ENCODE assay signal across 20 mouse cellular contexts in the genomic region with DNA sequence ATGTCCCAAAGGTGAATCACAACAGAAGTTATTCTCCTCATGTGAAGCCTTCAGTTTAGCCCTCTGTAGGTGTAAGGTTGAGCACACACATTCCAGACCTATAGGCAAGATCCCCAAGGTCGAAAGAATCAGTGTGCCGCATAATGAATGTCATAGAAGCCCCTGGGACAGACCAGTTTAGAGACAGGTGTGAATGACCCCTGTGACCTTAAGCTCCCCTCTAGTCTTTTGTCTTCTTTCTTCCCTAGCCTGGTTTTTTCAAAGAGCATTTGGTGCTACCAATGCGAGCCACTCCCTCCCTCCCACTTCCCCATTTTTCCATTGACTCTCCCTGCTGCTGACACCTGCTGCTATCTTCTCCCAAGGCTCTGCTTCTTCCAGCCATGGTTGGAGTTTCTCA.
A peak's percentile ranks its signal among the peaks of the same experiment; 100 is the strongest.
DNase-seq lines count a peak whose midpoint lies in the region; TF ChIP-seq lines count a peak whose summit lies in the region.
"Had no signal": no experiment of that assay in that cellular context is flagged by ENCODE, and none has a peak within 500 bp of the region (broad histone marks: within the 10 kb centered on the region; RNA-seq: fewer than 3 reads in every experiment).

No protein-coding gene starts in this region.

- H3K27ac ChIP-seq in ES-Bruce4 (ENCODE audit: insufficient read depth, low read length) (no peak overlapping the region), ES-E14 (ENCODE audit: insufficient read depth, low read depth, low read length, poor library complexity, severe bottlenecking) (no peak overlapping the region)
- H3K27ac ChIP-seq: embryonic facial prominence, embryonic 10.5 days; embryonic facial prominence, embryonic 12.5 days; forebrain, embryonic 13.5 days; forebrain, embryonic 15.5 days had no signal

- H3K36me3 ChIP-seq in ES-Bruce4 (ENCODE audit: control insufficient read depth, insufficient read depth, low read length, poor library complexity, severe bottlenecking) (no peaks in the 10 kb centered on the region), ES-E14 (ENCODE audit: control insufficient read depth, insufficient read depth, low read length, poor library complexity, severe bottlenecking) (no peaks in the 10 kb centered on the region)
- H3K36me3 ChIP-seq: forebrain, embryonic 15.5 days had no signal

- TF ChIP-seq EP300 in ES-Bruce4 (IDR thresholded peaks at IDR 0.05; ENCODE audit: insufficient read depth, low read depth, low read length): 0 out of 2 replicates have a peak, but pooled peaks have one; percentile 28

- TF ChIP-seq POLR2A in ES-Bruce4 (IDR thresholded peaks at IDR 0.05; ENCODE audit: insufficient read depth, low read length): no peak

- H3K4me1 ChIP-seq in ES-Bruce4 (ENCODE audit: control insufficient read depth, insufficient read depth, low read length) (peaks cover 7% of the 10 kb centered on the region), ES-E14 (ENCODE audit: control insufficient read depth in 2 of 2, insufficient read depth in 2 of 2, low read length in 2 of 2, poor library complexity in 1 of 2) (no peaks in the 10 kb centered on the region)
- H3K4me1 ChIP-seq: embryonic facial prominence, embryonic 10.5 days; embryonic facial prominence, embryonic 12.5 days; forebrain, embryonic 13.5 days; forebrain, embryonic 15.5 days had no signal

- H3K9ac ChIP-seq in ES-Bruce4 (ENCODE audit: low read depth, poor library complexity, severe bottlenecking): no peak overlapping the region
- no peak overlapping the region for H3K9ac ChIP-seq in ES-E14 (ENCODE audit: insufficient read depth, low read depth, low read length, poor library complexity, severe bottlenecking)
- H3K9ac ChIP-seq: embryonic facial prominence, embryonic 12.5 days; forebrain, embryonic 13.5 days; forebrain, embryonic 15.5 days; forebrain, postnatal 0 days had no signal

- H3K9me3 ChIP-seq in ES-Bruce4 (replicated peaks; ENCODE audit: control insufficient read depth, insufficient read depth, low read length, poor library complexity, severe bottlenecking) (no peaks in the 10 kb centered on the region), ES-E14 (ENCODE audit: control insufficient read depth, insufficient read depth, low read depth, low read length) (no peaks in the 10 kb centered on the region)
- H3K9me3 ChIP-seq: embryonic facial prominence, embryonic 10.5 days; embryonic facial prominence, embryonic 12.5 days; forebrain, embryonic 13.5 days; forebrain, embryonic 15.5 days had no signal

- in situ Hi-C loops in ES-E14 (cut with MboI; ENCODE audit: low sequenced_read_pairs in 2 of 2, unreplicated experiment in 2 of 2): no loop called here

- DNase-seq in ES-E14 (ENCODE audit: low read depth, low spot score) (peak; percentile 13), ZHBTc4 (ENCODE audit: low read depth, low spot score) (peak; percentile 64)
- DNase-seq in adrenal gland, adult (ENCODE audit: inconsistent age in 2 of 2, low spot score in 1 of 2): no peak
- no peak for DNase-seq in spleen, adult 18-20 months
- DNase-seq: adrenal gland, adult 8-10 months; adrenal gland, postnatal 14 days; adrenal gland, postnatal 36 days; B cell, adult 2 months; cerebellum, adult 11-12 months; cerebellum, adult 2 months; cerebellum, adult 9-10 months; cerebellum, postnatal 10 days; cerebellum, postnatal 25 days; forebrain, postnatal 0 days had no signal

- TF ChIP-seq CTCF in ES-Bruce4 (IDR thresholded peaks at IDR 0.05; ENCODE audit: low read depth, low read length): no peak

- no peaks in the 10 kb centered on the region for H3K27me3 ChIP-seq in ES-Bruce4 (ENCODE audit: control insufficient read depth, insufficient read depth, low read length, poor library complexity, severe bottlenecking)
- H3K27me3 ChIP-seq: CH12.LX; embryonic facial prominence, embryonic 12.5 days; forebrain, embryonic 13.5 days; forebrain, embryonic 15.5 days had no signal

- no peak overlapping the region for H3K4me3 ChIP-seq in ES-Bruce4 (ENCODE audit: low read depth, low read length)
- H3K4me3 ChIP-seq in ES-E14 (ENCODE audit: insufficient read depth in 1 of 2, low read depth in 1 of 2, low read length in 2 of 2, poor library complexity in 1 of 2, severe bottlenecking in 1 of 2): no peak overlapping the region
- H3K4me3 ChIP-seq: embryonic facial prominence, embryonic 10.5 days; embryonic facial prominence, embryonic 12.5 days; forebrain, embryonic 13.5 days; forebrain, embryonic 15.5 days had no signal

TF ChIP-seq in ES-E14, 5 proteins besides CTCF, POLR2A, EP300 and RAD21:
- TF ChIP-seq ZNF384 (IDR thresholded peaks at IDR 0.05; ENCODE audit: low read depth, low read length) (no peak), MAFK (IDR thresholded peaks at IDR 0.05; ENCODE audit: insufficient read depth, low read depth, low read length) (no peak), HCFC1 (IDR thresholded peaks at IDR 0.05; ENCODE audit: borderline replicate concordance, insufficient read depth, low read length) (no peak), ZC3H11A (IDR thresholded peaks at IDR 0.05; ENCODE audit: borderline replicate concordance, low read depth, low read length) (no peak), CHD2 (IDR thresholded peaks at IDR 0.05; ENCODE audit: low read depth, low read length) (no peak)

Comparison
In these comparisons a context has a peak if more than half of its experiments do, and no peak if none do; other contexts are left out.
1. DNase-seq: peak in ES-E14 (single experiment) and ZHBTc4 (single experiment); none in adrenal gland, adult (0 of 2) and spleen, adult 18-20 months (0 of 2).